Mouse (Mus musculus) ovary, postnatal 14 days (tissue): ENCODE measurements around the gene Atg7.

Experiments used
- DNase-seq: peaks from one replicate; pipeline ENCODE4 v3.0.0; 2022; ENCODE audit warnings: low spot score

The Atg7 gene

GRCm38 (mm10) chr6:114855644-114856043 lies 212.7 kb downstream of the Atg7 start:
- DNase-seq, result no peak

DNA sequence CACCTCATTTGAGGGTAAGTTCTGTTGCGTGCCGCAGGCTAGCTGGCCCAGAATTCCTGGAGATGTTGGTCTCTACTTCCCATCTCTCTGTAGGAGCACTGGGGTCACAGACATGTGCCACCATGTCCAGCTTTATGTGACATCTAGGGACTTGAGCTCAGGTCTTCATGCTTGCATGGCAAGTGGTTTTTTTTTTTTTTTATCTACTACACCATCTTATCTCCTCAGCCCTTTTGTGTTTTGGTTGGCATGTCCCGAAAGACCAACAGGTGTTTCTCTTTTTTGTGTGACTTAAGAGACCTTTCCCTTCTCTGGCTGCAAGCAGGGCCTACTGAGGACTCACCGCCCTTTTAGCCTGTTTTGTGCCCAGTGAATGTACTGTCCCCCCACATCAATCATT lies 213.6 kb downstream of the Atg7 start:
- DNase-seq, result no peak

DNA sequence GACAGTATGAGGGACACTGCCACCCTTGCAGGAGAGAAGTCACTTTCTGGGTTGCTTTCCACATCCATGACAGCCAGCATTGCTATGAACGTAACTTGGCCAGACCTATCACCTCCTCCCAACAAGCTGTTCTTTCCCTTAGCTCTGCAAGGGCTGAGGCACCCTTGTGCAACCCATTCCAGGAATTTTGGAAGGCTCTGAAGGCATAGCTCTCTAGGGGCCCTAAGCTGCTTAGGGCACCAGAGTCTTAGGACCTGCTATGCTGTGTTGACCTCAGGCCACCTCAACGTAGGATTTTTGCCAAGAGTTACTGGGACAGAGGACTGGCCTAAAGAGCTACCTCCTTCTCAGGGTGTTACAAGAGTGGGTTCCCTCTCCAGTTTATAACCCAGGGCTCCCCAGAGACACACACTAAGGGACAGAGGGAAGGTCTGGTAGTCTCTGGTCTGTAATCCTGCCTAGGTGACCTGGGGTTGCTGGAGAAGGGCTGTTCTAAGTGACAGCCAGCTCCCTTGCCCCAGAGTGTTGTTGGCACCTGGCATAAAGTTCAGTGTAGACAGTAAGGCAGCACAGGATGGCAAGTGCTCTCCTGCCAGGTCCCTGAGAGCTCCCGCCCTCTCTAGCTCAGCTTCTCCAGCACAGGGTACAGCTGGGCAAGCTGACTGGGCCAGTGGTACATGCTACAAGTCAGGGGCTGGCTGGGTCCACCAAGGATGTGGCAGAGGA lies 215.3 kb downstream of the Atg7 start:
- no peak for DNase-seq

DNA sequence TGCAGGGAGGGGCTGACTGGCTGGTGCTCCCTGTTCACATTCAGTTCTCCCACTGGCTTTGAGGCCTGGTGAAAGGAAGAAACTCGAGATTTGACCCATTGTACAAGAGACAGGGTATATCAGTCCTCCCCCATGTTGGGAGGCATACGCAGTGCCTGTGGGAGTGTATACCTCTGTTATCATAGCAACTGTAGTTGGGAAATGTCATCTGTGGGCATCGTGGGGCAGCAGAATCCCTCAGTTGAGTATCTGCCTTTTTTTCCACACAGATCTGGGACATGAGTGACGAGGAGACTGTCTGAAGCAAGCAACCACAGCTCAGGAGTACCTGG lies 215.8 kb downstream of the Atg7 start:
- no peak for DNase-seq

DNA sequence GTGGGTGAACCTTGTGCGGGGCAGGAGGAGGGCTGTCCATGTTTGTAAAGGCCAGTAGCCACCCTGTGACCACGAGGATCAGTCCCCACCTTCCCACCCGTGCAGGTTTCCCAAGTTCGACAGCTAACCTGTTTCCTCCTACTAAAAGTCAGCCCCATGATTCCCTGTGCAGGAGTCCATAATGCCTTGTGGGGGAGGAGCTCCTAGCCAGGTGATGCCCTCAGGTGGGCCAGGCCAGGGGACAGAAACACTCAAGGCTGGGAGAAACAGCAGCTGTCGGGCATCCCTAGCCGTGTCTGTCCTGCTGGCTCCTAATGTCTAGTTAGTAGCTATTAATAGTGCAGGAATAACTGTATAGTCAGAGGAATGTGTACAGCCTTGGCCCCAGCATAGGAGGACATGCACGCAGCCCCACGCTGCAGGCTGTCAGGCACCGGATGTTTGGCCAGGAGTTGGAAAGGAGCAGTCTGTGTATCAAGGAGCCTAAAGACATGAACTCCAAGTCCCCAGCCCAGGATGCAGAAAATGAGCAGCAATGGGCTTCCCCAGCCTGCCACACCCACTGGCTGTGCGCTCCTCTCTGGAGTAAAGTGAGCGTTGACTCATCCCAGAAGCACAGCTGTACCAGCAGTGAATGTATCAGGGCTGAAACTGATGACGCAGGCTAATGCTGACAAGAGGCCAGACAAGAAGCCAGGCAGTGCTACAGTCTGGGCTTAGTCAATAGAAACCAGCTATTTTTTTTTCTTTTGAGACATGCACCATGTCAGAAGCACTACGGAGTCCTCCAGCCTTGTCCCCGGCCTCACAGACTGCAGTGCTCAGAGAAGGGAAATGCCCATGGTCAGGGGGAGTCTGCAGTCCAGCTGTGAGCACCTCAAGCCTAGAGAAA lies 218.0 kb downstream of the Atg7 start:
- no peak for DNase-seq

DNA sequence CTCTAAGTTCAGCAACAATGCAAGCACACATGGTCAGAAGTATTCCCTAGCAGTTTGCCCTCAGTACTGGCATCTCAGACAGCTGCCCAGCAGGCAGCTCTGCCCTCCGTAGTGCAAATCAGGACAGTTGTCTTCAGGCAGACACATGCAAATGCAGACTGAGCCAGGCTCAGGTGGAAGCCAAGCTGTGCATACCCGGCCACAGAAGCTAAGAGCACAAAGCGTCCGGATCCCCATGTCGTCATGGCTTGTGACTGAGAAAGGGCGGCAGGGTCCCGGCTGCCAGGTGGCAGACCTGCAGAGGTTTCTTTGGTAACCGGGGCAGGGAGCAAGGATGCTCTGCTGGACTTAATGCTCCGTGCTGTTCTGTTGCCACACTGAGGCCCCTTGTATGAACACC lies 218.7 kb downstream of the Atg7 start:
- no peak for DNase-seq

- no peak for DNase-seq
These were observed 219.1 kb downstream of the Atg7 start for GRCm38 (mm10) chr6:114862046-114862445.

GRCm38 (mm10) chr6:114863501-114863900 lies 220.6 kb downstream of the Atg7 start:
- no peak for DNase-seq

- DNase-seq, result no peak
These were observed 221.5 kb downstream of the Atg7 start for GRCm38 (mm10) chr6:114864421-114864820.

- no peak for DNase-seq
These were observed 223.2 kb downstream of the Atg7 start for GRCm38 (mm10) chr6:114866078-114866477.

GRCm38 (mm10) chr6:114866619-114867018 lies 223.7 kb downstream of the Atg7 start:
- no peak for DNase-seq

GRCm38 (mm10) chr6:114868656-114869055 lies 225.8 kb downstream of the Atg7 start:
- no peak for DNase-seq

DNA sequence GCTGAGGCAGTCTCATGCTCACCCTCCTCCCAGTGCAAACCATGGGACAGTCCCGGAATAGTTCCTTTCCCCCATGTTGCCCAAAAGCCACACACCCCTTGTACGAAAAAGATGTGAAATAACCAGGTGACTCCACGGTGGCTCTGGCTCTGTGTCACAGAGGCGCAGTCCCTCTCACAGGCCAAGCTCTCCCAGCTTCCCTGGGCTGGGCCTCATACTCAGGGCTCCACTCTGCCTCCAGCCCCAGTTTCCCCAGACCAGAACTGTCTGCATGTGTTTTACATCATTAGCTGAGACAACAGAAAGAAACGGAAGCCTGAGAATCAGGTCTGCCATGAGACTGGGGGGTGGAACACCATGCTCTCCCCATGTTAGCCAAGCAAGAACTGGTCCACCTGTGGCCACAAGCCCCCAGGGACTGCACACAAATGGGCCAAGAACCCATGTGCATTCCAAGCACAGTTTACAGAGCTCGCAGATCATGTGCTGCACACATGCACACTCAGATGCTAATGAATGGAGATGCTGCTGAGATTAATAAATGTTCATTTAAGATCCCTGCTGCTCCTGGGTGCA lies 226.7 kb downstream of the Atg7 start:
- DNase-seq, result no peak

DNA sequence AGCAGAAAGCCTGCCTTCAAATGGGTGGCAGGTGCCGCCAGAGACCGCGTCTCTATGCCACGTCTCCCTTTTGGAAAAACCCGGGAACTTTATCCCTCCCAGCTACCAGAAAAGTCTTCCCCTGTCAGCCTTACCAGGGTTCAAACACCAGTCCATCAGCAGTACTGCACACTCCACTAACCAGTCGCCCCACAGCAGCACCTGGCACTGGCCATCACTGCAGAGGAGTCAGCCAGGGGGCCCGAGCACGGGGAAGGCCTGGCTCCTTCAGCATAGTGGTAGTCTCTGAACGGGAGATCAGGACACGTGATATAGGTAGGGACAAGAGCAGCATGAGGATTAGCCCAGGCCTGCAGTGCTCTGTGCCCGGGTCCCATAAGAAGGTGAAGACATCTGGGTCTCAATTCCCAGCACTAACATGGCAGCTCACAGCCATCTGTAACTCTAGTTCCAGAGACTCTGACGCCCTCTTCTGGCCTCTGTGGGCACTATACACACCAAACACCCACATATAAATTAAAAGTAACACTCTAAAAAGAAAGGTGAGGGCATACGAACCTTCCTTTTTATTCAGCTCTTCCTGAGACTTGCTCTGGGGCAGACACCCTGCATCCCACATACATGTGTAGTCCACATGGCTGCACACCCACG lies 228.2 kb downstream of the Atg7 start:
- no peak for DNase-seq

GRCm38 (mm10) chr6:114873808-114874137 lies 230.9 kb downstream of the Atg7 start:
- no peak for DNase-seq

DNA sequence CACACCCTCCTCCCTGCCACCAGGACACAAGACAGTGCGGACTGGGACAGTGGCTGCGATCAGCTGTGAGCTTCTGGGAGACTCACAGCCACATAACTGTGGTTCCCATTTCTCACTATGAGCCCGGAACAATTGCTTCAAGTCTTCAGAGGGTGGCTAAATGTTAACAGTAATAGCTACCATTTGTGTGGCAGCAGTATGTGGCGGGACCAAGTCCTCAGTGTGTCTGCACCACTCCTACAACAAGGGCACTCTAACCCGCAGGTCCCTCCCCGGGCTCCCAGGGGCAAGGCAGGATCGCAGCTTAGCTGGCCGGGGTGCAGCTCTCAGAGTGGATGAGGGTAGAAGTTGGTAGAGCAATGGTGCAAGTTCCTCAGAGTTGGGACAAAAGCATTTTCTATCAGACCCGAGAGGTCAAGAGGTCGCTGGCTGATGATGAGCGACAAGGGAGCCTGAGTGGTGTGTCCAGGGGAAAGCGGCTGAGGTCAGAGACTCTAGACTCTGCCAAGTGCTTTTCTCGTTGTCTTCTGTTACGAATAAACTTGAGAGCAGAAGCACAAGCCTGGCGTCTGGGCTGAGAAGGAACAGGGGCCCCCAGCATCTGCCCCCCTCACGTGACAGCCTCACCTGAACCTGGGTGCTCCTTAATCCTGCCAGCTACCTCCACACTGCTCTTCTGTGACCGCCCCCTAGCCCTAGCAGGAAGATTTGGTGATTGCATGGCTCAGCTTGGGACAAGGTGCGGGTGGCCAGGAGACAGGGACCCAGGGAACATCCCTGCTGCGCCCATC lies 231.4 kb downstream of the Atg7 start:
- no peak for DNase-seq

GRCm38 (mm10) chr6:114875018-114875558 lies 232.2 kb downstream of the Atg7 start:
- peak; percentile 97 for DNase-seq

- DNase-seq, result no peak
These were observed 233.1 kb downstream of the Atg7 start for GRCm38 (mm10) chr6:114876033-114876432.

DNA sequence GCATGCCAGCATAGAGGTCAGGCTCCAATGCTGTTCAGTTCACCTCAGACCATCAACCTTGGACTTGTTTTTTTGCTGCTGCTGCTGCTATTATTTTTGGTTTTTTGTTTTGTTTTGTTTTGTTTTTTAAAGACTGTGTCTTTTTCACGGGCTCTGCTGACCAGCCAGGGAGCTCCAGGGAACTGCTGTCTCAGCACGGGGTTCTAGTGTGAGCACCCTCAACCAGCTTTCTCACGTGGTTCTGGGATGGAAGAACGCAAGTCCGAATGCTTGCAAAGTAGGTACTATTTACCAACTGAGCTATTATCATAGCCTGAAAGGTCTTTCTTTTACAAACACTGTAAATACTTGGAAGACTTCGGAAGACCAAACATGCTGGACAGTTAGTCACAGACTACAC lies 233.6 kb downstream of the Atg7 start:
- DNase-seq, result no peak

DNA sequence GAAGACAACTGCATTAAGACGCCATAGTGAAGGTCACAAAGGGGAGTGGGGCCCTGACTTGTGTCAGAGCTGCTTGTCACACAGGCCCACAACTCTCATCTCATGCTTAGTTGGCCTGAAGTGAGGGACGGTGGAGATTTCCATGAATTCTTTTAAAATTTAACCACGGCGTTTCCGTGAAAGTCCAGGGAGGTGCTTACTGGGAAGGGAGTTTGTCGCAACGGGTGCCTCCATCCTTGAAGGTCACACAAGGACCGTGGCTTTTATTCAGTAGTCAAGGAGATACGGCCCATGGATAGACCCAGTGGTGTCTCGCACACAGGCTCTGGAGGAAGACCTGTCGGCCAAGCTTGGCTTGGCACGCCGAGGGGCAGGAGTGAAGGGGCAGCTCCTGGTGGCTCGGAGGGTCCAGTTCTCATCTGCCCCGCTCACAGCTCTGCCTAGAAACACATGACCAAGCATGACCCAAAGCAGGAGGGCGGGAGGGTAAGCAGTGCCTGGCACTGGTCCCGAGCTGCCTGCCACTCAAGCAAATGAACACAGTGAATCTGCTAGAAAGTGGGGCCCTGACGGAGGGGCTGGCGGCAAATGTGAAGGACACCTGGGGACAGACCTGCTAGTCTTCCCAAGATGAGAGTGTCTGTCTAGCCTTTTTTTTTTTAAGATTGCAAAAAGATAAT lies 236.1 kb downstream of the Atg7 start:
- DNase-seq, result no peak

GRCm38 (mm10) chr6:114880798-114881197 lies 237.9 kb downstream of the Atg7 start:
- no peak for DNase-seq
